Mouse (Mus musculus) cortical plate, adult 2 months (tissue): Measurements from ENCODE around the gene Amer1.

Experiments
- CTCF ChIP-seq: fragments of 200-500 bp; IDR thresholded peaks from 2 replicates; pipeline ENCODE4 v1.5.1; 2011; ENCODE audit warnings: mild to moderate bottlenecking, control low read depth, low read length; ENCODE audit not compliant: insufficient read depth; ENCODE audit errors: extremely low read depth
- POLR2A ChIP-seq: fragments of 200-500 bp; IDR thresholded peaks from 2 replicates; pipeline ENCODE4 v1.6.1; 2011; ENCODE audit warnings: mild to moderate bottlenecking, low read length, control low read depth; ENCODE audit not compliant: insufficient read depth; ENCODE audit errors: extremely low read depth

GRCm38 (mm10) chrX:95438491-95438890 is 6.2 kb downstream of the Amer1 start:
- no peak for TF ChIP-seq CTCF
- TF ChIP-seq POLR2A, result no peak
